Mouse (Mus musculus) kidney, embryonic 15.5 days (tissue): ENCODE results near the gene Gp1ba. TPM values are rescaled to one million over a fixed set of nuclear protein-coding genes. Genes with fewer than 3 reads are reported as not detected.

Experiments
- ATAC-seq: fragments of 200-750 bp; cut with Nextera tagmentation; replicated peaks from 2 replicates; pipeline ENCODE4 v1.8.0; 2017; ENCODE audit warnings: moderate TSS enrichment; ENCODE audit not compliant: low FRiP score
- H3K27ac ChIP-seq: fragments of 300-500 bp; sonication (generic); 2 replicates; pipeline ENCODE4 v1.5.1; 2015; ENCODE audit warnings: mild to moderate bottlenecking, inconsistent platforms
- H3K27me3 ChIP-seq: fragments of 300-500 bp; sonication (generic); 2 replicates; pipeline ENCODE4 v1.6.1; 2015; ENCODE audit warnings: inconsistent platforms
- H3K36me3 ChIP-seq: fragments of 300-500 bp; sonication (generic); 2 replicates; pipeline ENCODE4 v1.6.1; 2015; ENCODE audit warnings: inconsistent platforms
- H3K4me1 ChIP-seq: fragments of 300-500 bp; sonication (generic); 2 replicates; pipeline ENCODE4 v1.6.1; 2015; ENCODE audit warnings: inconsistent platforms
- H3K4me2 ChIP-seq: fragments of 300-500 bp; sonication (generic); 2 replicates; pipeline ENCODE4 v1.6.1; 2015; ENCODE audit warnings: moderate library complexity, mild to moderate bottlenecking, inconsistent platforms
- H3K4me3 ChIP-seq: fragments of 300-500 bp; sonication (generic); replicated peaks from 2 replicates; pipeline ENCODE4 v1.5.1; 2015; ENCODE audit warnings: mild to moderate bottlenecking, inconsistent platforms
- H3K9ac ChIP-seq: fragments of 300-500 bp; sonication (generic); 2 replicates; pipeline ENCODE4 v1.6.1; 2015; ENCODE audit warnings: mild to moderate bottlenecking, inconsistent platforms
- H3K9me3 ChIP-seq: fragments of 300-500 bp; sonication (generic); replicated peaks from 2 replicates; pipeline ENCODE4 v1.6.1; 2016; ENCODE audit warnings: inconsistent platforms
- WGBS: fragments of 180-500 bp; shearing (Covaris S2); methylation state at CpG from one replicate; pipeline ENCODE4 v1.1.7; 2015; ENCODE audit warnings: mixed read lengths; 5-methylcytosine and 5-hydroxymethylcytosine counted together
- polyA plus RNA-seq: library from polyadenylated mRNA; unstranded; fragments of >200 nt; fragmentation: Nextera tagmentation; extraction: Ambion mirVana; gene quantifications from 2 replicates; pipeline ENCODE4 v1.2.1, GENCODE M21; 2015

Gene Gp1ba
- polyA plus RNA-seq, 1 experiment from 2014 or later = 0.30 TPM

- peak overlapping the region; percentile 82 for H3K4me3 ChIP-seq
- no peaks in the 10 kb centered on the region for H3K9me3 ChIP-seq
- H3K27ac ChIP-seq = peak overlapping the region; percentile 100
- H3K9ac ChIP-seq = peak overlapping the region; percentile 60
- H3K4me1 ChIP-seq = peaks cover 35% of the 10 kb centered on the region
- no peaks in the 10 kb centered on the region for H3K27me3 ChIP-seq
- WGBS = under 1% methylated on average over 15 of the region's 15 CpGs
- ATAC-seq = no peak; the same call in 1 of the 2 replicates
- H3K36me3 ChIP-seq = peaks cover 55% of the 10 kb centered on the region
- peak overlapping the region; percentile 91 for H3K4me2 ChIP-seq
Observed at GRCm38 (mm10) chr11:70668335-70668770, 29.4 kb downstream of the Gp1ba start.

- under 1% methylated on average over 44 of the region's 44 CpGs for WGBS
- Histone ChIP-seq H3K4me3 (peak within 1 kb of the TSS; percentile 82), H3K27me3 (no peaks in the 10 kb centered on the region), H3K4me1 (peaks cover 35% of the 10 kb centered on the region), H3K9ac (peak within 1 kb of the TSS; percentile 75), H3K9me3 (no peaks in the 10 kb centered on the region), H3K4me2 (peak within 1 kb of the TSS; percentile 91), H3K27ac (peak within 1 kb of the TSS; percentile 100), H3K36me3 (peaks cover 54% of the 10 kb centered on the region)
- ATAC-seq = peak; percentile 97
Observed at GRCm38 (mm10) chr11:70668771-70669505, 30.0 kb downstream of the Gp1ba start, which contains the start of gene Spag7. Spag7 (minus strand) TSS chr11:70669416.

- peaks cover 35% of the 10 kb centered on the region for H3K4me1 ChIP-seq
- H3K27ac ChIP-seq = peak overlapping the region; percentile 100
- H3K4me2 ChIP-seq = peak overlapping the region; percentile 91
- peak overlapping the region; percentile 75 for H3K9ac ChIP-seq
- peak; percentile 22 for ATAC-seq
- no peaks in the 10 kb centered on the region for H3K27me3 ChIP-seq
- under 1% methylated on average over 31 of the region's 31 CpGs for WGBS
- H3K9me3 ChIP-seq = no peaks in the 10 kb centered on the region
- peak overlapping the region; percentile 82 for H3K4me3 ChIP-seq
- H3K36me3 ChIP-seq = peaks cover 54% of the 10 kb centered on the region
Observed at GRCm38 (mm10) chr11:70669582-70670345, 30.8 kb downstream of the Gp1ba start.

GRCm38 (mm10) chr11:70670483-70670882 is 31.6 kb downstream of the Gp1ba start:
- no peak for ATAC-seq
- Histone ChIP-seq H3K9ac (peak overlapping the region; percentile 75), H3K4me1 (peaks cover 35% of the 10 kb centered on the region), H3K9me3 (no peaks in the 10 kb centered on the region), H3K36me3 (peaks cover 54% of the 10 kb centered on the region), H3K4me3 (peak overlapping the region; percentile 82), H3K27me3 (no peaks in the 10 kb centered on the region), H3K27ac (peak overlapping the region; percentile 100), H3K4me2 (peak overlapping the region; percentile 91)
- 45% methylated on average over 14 of the region's 14 CpGs for WGBS

- Histone ChIP-seq H3K4me1 (peaks cover 35% of the 10 kb centered on the region), H3K9me3 (no peaks in the 10 kb centered on the region), H3K4me3 (0 out of 2 replicates have a peak overlapping the region, but pooled peaks have one; percentile 2), H3K27me3 (no peaks in the 10 kb centered on the region), H3K27ac (peak overlapping the region; percentile 100; the same call in 1 of the 2 replicates), H3K36me3 (peaks cover 53% of the 10 kb centered on the region), H3K9ac (0 out of 2 replicates have a peak overlapping the region, but pooled peaks have one; percentile 14), H3K4me2 (peak overlapping the region; percentile 91)
- 88% methylated on average over 16 of the region's 16 CpGs for WGBS
- no peak for ATAC-seq
Observed at GRCm38 (mm10) chr11:70671333-70672047, 32.6 kb downstream of the Gp1ba start.

GRCm38 (mm10) chr11:70674014-70674413 is 35.1 kb downstream of the Gp1ba start:
- no peaks in the 10 kb centered on the region for H3K9me3 ChIP-seq
- H3K4me3 ChIP-seq = no peak overlapping the region
- H3K27me3 ChIP-seq = no peaks in the 10 kb centered on the region
- no peak for ATAC-seq
- H3K4me2 ChIP-seq = no peak overlapping the region
- peaks cover 17% of the 10 kb centered on the region for H3K4me1 ChIP-seq
- peaks cover 62% of the 10 kb centered on the region for H3K36me3 ChIP-seq
- WGBS = 77% methylated on average over 6 of the region's 6 CpGs
- no peak overlapping the region for H3K9ac ChIP-seq
- no peak overlapping the region for H3K27ac ChIP-seq

- 72% methylated on average over 11 of the region's 11 CpGs for WGBS
- no peaks in the 10 kb centered on the region for H3K27me3 ChIP-seq
- peaks cover 66% of the 10 kb centered on the region for H3K36me3 ChIP-seq
- H3K9me3 ChIP-seq = no peaks in the 10 kb centered on the region
- H3K27ac ChIP-seq = no peak overlapping the region
- no peak overlapping the region for H3K4me2 ChIP-seq
- H3K9ac ChIP-seq = no peak overlapping the region
- H3K4me1 ChIP-seq = peaks cover 16% of the 10 kb centered on the region
- no peak overlapping the region for H3K4me3 ChIP-seq
- no peak for ATAC-seq
Observed at GRCm38 (mm10) chr11:70674501-70674900, 35.6 kb downstream of the Gp1ba start.

GRCm38 (mm10) chr11:70678092-70678491 is 39.2 kb downstream of the Gp1ba start:
- Histone ChIP-seq H3K9ac (no peak overlapping the region), H3K36me3 (peaks cover 77% of the 10 kb centered on the region), H3K4me1 (peaks cover 6% of the 10 kb centered on the region; the same call in 1 of the 2 replicates), H3K27ac (no peak overlapping the region), H3K4me2 (no peak overlapping the region), H3K4me3 (no peak overlapping the region), H3K27me3 (no peaks in the 10 kb centered on the region), H3K9me3 (no peaks in the 10 kb centered on the region)
- no peak for ATAC-seq
- WGBS = 81% methylated on average over 9 of the region's 9 CpGs

- H3K4me1 ChIP-seq = peaks cover 6% of the 10 kb centered on the region; the same call in 1 of the 2 replicates
- ATAC-seq = no peak
- WGBS = 73% methylated on average over 2 of the region's 2 CpGs
- no peak overlapping the region for H3K9ac ChIP-seq
- H3K9me3 ChIP-seq = no peaks in the 10 kb centered on the region
- H3K27ac ChIP-seq = no peak overlapping the region
- no peak overlapping the region for H3K4me3 ChIP-seq
- peaks cover 81% of the 10 kb centered on the region for H3K36me3 ChIP-seq
- no peaks in the 10 kb centered on the region for H3K27me3 ChIP-seq
- no peak overlapping the region for H3K4me2 ChIP-seq
Observed at GRCm38 (mm10) chr11:70678576-70678975, 39.7 kb downstream of the Gp1ba start.

- no peak for ATAC-seq
- H3K9ac ChIP-seq = no peak overlapping the region
- peaks cover 6% of the 10 kb centered on the region; the same call in 1 of the 2 replicates for H3K4me1 ChIP-seq
Observed at GRCm38 (mm10) chr11:70679361-70679760, 40.4 kb downstream of the Gp1ba start.

GRCm38 (mm10) chr11:70679894-70680293 is 41.0 kb downstream of the Gp1ba start:
- H3K4me1 ChIP-seq = peaks cover 6% of the 10 kb centered on the region; the same call in 1 of the 2 replicates
- H3K27me3 ChIP-seq = no peaks in the 10 kb centered on the region
- H3K4me2 ChIP-seq = no peak overlapping the region
- ATAC-seq = no peak
- 92% methylated on average over 8 of the region's 8 CpGs for WGBS
- no peak overlapping the region for H3K9ac ChIP-seq
- H3K9me3 ChIP-seq = no peaks in the 10 kb centered on the region
- no peak overlapping the region for H3K27ac ChIP-seq
- peaks cover 80% of the 10 kb centered on the region for H3K36me3 ChIP-seq
- H3K4me3 ChIP-seq = no peak overlapping the region

More at GRCm38 (mm10) chr11:70679361-70679760, 40.4 kb downstream of the Gp1ba start:
- WGBS = 94% methylated on average over 8 of the region's 8 CpGs
- Histone ChIP-seq H3K27me3 (no peaks in the 10 kb centered on the region), H3K9me3 (no peaks in the 10 kb centered on the region), H3K36me3 (peaks cover 81% of the 10 kb centered on the region), H3K4me2 (no peak overlapping the region), H3K4me3 (no peak overlapping the region), H3K27ac (no peak overlapping the region)
